Mouse (Mus musculus) neural tube, embryonic 11.5 days (tissue): ENCODE data around the gene Gm44965. TPM values are rescaled to one million over a fixed set of nuclear protein-coding genes. Genes with fewer than 3 reads are reported as not detected.

Experiments used
- ATAC-seq: fragments of 200-750 bp; cut with Nextera tagmentation; 2 replicates; pipeline ENCODE4 v1.8.0; 2017; ENCODE audit warnings: moderate number of reproducible peaks, mild to moderate bottlenecking, moderate TSS enrichment, moderate library complexity; ENCODE audit not compliant: insufficient read depth, low FRiP score, low TSS enrichment
- DNase-seq: peaks from one replicate; pipeline ENCODE4 v3.0.0-alpha.2; 2015; ENCODE audit warnings: low spot score
- H3K27ac ChIP-seq: fragments of 300-500 bp; sonication (generic); 2 replicates; pipeline ENCODE4 v1.5.1; 2014; ENCODE audit warnings: low read depth, mild to moderate bottlenecking, low read length
- H3K27me3 ChIP-seq: fragments of 300-500 bp; sonication (generic); 2 replicates; pipeline ENCODE4 v1.6.1; 2014; ENCODE audit warnings: mild to moderate bottlenecking, low read length, mixed read lengths; ENCODE audit not compliant: control insufficient read depth, insufficient read depth
- H3K36me3 ChIP-seq: fragments of 300-500 bp; sonication (generic); 2 replicates; pipeline ENCODE4 v1.6.1; 2014; ENCODE audit warnings: mild to moderate bottlenecking, low read length, moderate library complexity, mixed read lengths; ENCODE audit not compliant: control insufficient read depth, insufficient read depth
- H3K4me1 ChIP-seq: fragments of 300-500 bp; sonication (generic); 2 replicates; pipeline ENCODE4 v1.6.1; 2014; ENCODE audit warnings: low read length, mixed read lengths; ENCODE audit not compliant: control insufficient read depth, insufficient read depth
- H3K4me2 ChIP-seq: fragments of 300-500 bp; sonication (generic); 2 replicates; pipeline ENCODE4 v1.6.1; 2014; ENCODE audit warnings: low read depth, mild to moderate bottlenecking, moderate library complexity
- H3K4me3 ChIP-seq: fragments of 300-500 bp; sonication (generic); 2 replicates; pipeline ENCODE4 v1.5.1; 2014; ENCODE audit warnings: low read depth, low read length
- H3K9ac ChIP-seq: fragments of 300-500 bp; sonication (generic); 2 replicates; pipeline ENCODE4 v1.6.1; 2014; ENCODE audit warnings: mild to moderate bottlenecking, low read length
- H3K9me3 ChIP-seq: fragments of 300-500 bp; sonication (generic); 2 replicates; pipeline ENCODE4 v1.6.1; 2016; ENCODE audit warnings: low read length; ENCODE audit not compliant: control insufficient read depth
- WGBS: fragments of 180-500 bp; shearing (Covaris S2); extraction: QIAGEN DNeasy Blood & Tissue Kit; methylation state at CpG from one replicate; pipeline ENCODE4 v1.1.7; 2014; 5-methylcytosine and 5-hydroxymethylcytosine counted together
- polyA plus RNA-seq: library from polyadenylated mRNA; unstranded; fragments of >200 nt; fragmentation: Nextera tagmentation; extraction: Ambion mirVana; gene quantifications from 2 replicates; pipeline ENCODE4 v1.2.1, GENCODE M21; 2014

Gene Gm44965
- polyA plus RNA-seq, 1 experiment from 2014 or later, result not detected

- Histone ChIP-seq H3K4me3 (peak overlapping the region; percentile 79), H3K9me3 (0 out of 2 replicates have a peak, but pooled peaks cover 3% of the 10 kb centered on the region), H3K36me3 (peaks cover 31% of the 10 kb centered on the region), H3K27ac (peak overlapping the region; percentile 94), H3K27me3 (no peaks in the 10 kb centered on the region), H3K9ac (peak overlapping the region; percentile 93), H3K4me1 (peaks cover 7% of the 10 kb centered on the region; the same call in 1 of the 2 replicates), H3K4me2 (peak overlapping the region; percentile 76)
- ATAC-seq, result peak; percentile 85
- under 1% methylated on average over 31 of the region's 41 CpGs for WGBS
- DNase-seq, result peak; percentile 73
These were observed 450 bp downstream of the Gm44965 start for GRCm38 (mm10) chr6:48594043-48594738.

- H3K9me3 ChIP-seq, result 0 out of 2 replicates have a peak, but pooled peaks cover 3% of the 10 kb centered on the region
- ATAC-seq, result no peak
- DNase-seq, result no peak
- H3K27ac ChIP-seq, result no peak overlapping the region
- H3K27me3 ChIP-seq, result no peaks in the 10 kb centered on the region
- peak overlapping the region; percentile 79; the same call in 1 of the 2 replicates for H3K4me3 ChIP-seq
- peak overlapping the region; percentile 76 for H3K4me2 ChIP-seq
- H3K4me1 ChIP-seq, result peaks cover 7% of the 10 kb centered on the region; the same call in 1 of the 2 replicates
- WGBS, result 83% methylated on average over 1 of the region's 1 CpGs
- peak overlapping the region; percentile 30 for H3K9ac ChIP-seq
- peaks cover 33% of the 10 kb centered on the region for H3K36me3 ChIP-seq
These were observed 1.5 kb downstream of the Gm44965 start for GRCm38 (mm10) chr6:48595278-48595677.

- Histone ChIP-seq H3K36me3 (peaks cover 33% of the 10 kb centered on the region), H3K9ac (no peak overlapping the region), H3K4me2 (no peak overlapping the region), H3K4me1 (peaks cover 10% of the 10 kb centered on the region; the same call in 1 of the 2 replicates), H3K9me3 (0 out of 2 replicates have a peak, but pooled peaks cover 3% of the 10 kb centered on the region), H3K4me3 (no peak overlapping the region), H3K27me3 (no peaks in the 10 kb centered on the region), H3K27ac (no peak overlapping the region)
- ATAC-seq, result no peak
- 97% methylated on average over 45 of the region's 45 CpGs for WGBS
- DNase-seq, result no peak
These were observed 2.9 kb downstream of the Gm44965 start for GRCm38 (mm10) chr6:48596545-48597232.

- ATAC-seq, result no peak
- WGBS, result 97% methylated on average over 27 of the region's 27 CpGs
- H3K36me3 ChIP-seq, result peaks cover 33% of the 10 kb centered on the region
- no peak overlapping the region for H3K27ac ChIP-seq
- H3K4me3 ChIP-seq, result no peak overlapping the region
- 0 out of 2 replicates have a peak, but pooled peaks cover 3% of the 10 kb centered on the region for H3K9me3 ChIP-seq
- no peak overlapping the region for H3K9ac ChIP-seq
- no peak for DNase-seq
- no peaks in the 10 kb centered on the region for H3K27me3 ChIP-seq
- peaks cover 10% of the 10 kb centered on the region; the same call in 1 of the 2 replicates for H3K4me1 ChIP-seq
- H3K4me2 ChIP-seq, result no peak overlapping the region
These were observed 3.5 kb downstream of the Gm44965 start for GRCm38 (mm10) chr6:48597233-48597625.

GRCm38 (mm10) chr6:48600594-48600993, 6.9 kb downstream of the Gm44965 start:
- Histone ChIP-seq H3K27me3 (no peaks in the 10 kb centered on the region), H3K9me3 (0 out of 2 replicates have a peak, but pooled peaks cover 3% of the 10 kb centered on the region), H3K4me3 (no peak overlapping the region), H3K4me1 (0 out of 2 replicates have a peak, but pooled peaks cover 3% of the 10 kb centered on the region), H3K9ac (no peak overlapping the region), H3K27ac (no peak overlapping the region), H3K36me3 (peaks cover 33% of the 10 kb centered on the region), H3K4me2 (no peak overlapping the region)
- DNase-seq (no peak), ATAC-seq (no peak)
- 95% methylated on average over 1 of the region's 1 CpGs for WGBS

- WGBS, result 5% methylated on average over 42 of the region's 42 CpGs
- peak; percentile 100 for ATAC-seq
- Histone ChIP-seq H3K9me3 (0 out of 2 replicates have a peak, but pooled peaks cover 3% of the 10 kb centered on the region), H3K4me1 (0 out of 2 replicates have a peak, but pooled peaks cover 3% of the 10 kb centered on the region), H3K27me3 (no peaks in the 10 kb centered on the region), H3K27ac (peak within 1 kb of the TSS; percentile 87), H3K4me2 (peak within 1 kb of the TSS; percentile 92), H3K9ac (peak within 1 kb of the TSS; percentile 84), H3K4me3 (peak within 1 kb of the TSS; percentile 55), H3K36me3 (peaks cover 24% of the 10 kb centered on the region)
- peak; percentile 97 for DNase-seq
These were observed 7.7 kb downstream of the Gm44965 start, which contains the start of gene Zfp775 for GRCm38 (mm10) chr6:48601271-48602079. TSS of gene Zfp775 (plus strand) at chr6:48602063.

- Histone ChIP-seq H3K9me3 (0 out of 2 replicates have a peak, but pooled peaks cover 2% of the 10 kb centered on the region), H3K4me3 (peak overlapping the region; percentile 55), H3K9ac (peak overlapping the region; percentile 84), H3K36me3 (peaks cover 17% of the 10 kb centered on the region), H3K4me1 (0 out of 2 replicates have a peak, but pooled peaks cover 3% of the 10 kb centered on the region), H3K4me2 (peak overlapping the region; percentile 92), H3K27ac (peak overlapping the region; percentile 87), H3K27me3 (no peaks in the 10 kb centered on the region)
- no peak for DNase-seq
- WGBS, result 1% methylated on average over 28 of the region's 28 CpGs
- ATAC-seq, result peak; percentile 71
These were observed 8.5 kb downstream of the Gm44965 start for GRCm38 (mm10) chr6:48602080-48602741.

- Histone ChIP-seq H3K36me3 (no peaks in the 10 kb centered on the region), H3K4me2 (no peak overlapping the region), H3K9me3 (no peaks in the 10 kb centered on the region), H3K4me1 (no peaks in the 10 kb centered on the region), H3K9ac (no peak overlapping the region), H3K4me3 (no peak overlapping the region), H3K27me3 (no peaks in the 10 kb centered on the region), H3K27ac (no peak overlapping the region)
- ATAC-seq (no peak), DNase-seq (no peak)
- WGBS, result 60% methylated on average over 2 of the region's 2 CpGs
These were observed 14.4 kb downstream of the Gm44965 start for GRCm38 (mm10) chr6:48608124-48608523.
